Mouse (Mus musculus) limb, embryonic 15.5 days (tissue): ENCODE results near the gene Smyd3. TPM values are rescaled to one million over a fixed set of nuclear protein-coding genes. Genes with fewer than 3 reads are reported as not detected.
"Not testable (repeated sequence)": the region's sequence is repeated elsewhere in the genome, so short reads cannot be mapped to it uniquely, and the experiment has no call there.

Source experiments
- ATAC-seq: fragments of 200-750 bp; cut with Nextera tagmentation; 2 replicates; pipeline ENCODE4 v1.8.0; 2017; ENCODE audit warnings: low read depth, moderate TSS enrichment; ENCODE audit not compliant: insufficient number of reproducible peaks, low FRiP score, low TSS enrichment
- H3K27ac ChIP-seq: fragments of 300-500 bp; sonication (generic); 2 replicates; pipeline ENCODE4 v1.5.1; 2015; ENCODE audit warnings: moderate library complexity, mild to moderate bottlenecking, inconsistent platforms
- H3K27me3 ChIP-seq: fragments of 300-500 bp; sonication (generic); 2 replicates; pipeline ENCODE4 v1.6.1; 2015; ENCODE audit warnings: inconsistent platforms
- H3K36me3 ChIP-seq: fragments of 300-500 bp; sonication (generic); 2 replicates; pipeline ENCODE4 v1.6.1; 2015; ENCODE audit warnings: inconsistent platforms
- H3K4me1 ChIP-seq: fragments of 300-500 bp; sonication (generic); 2 replicates; pipeline ENCODE4 v1.6.1; 2015; ENCODE audit warnings: inconsistent platforms
- H3K4me2 ChIP-seq: fragments of 300-500 bp; sonication (generic); 2 replicates; pipeline ENCODE4 v1.6.1; 2015; ENCODE audit warnings: mild to moderate bottlenecking, inconsistent platforms
- H3K4me3 ChIP-seq: fragments of 300-500 bp; sonication (generic); 2 replicates; pipeline ENCODE4 v1.5.1; 2015; ENCODE audit warnings: mild to moderate bottlenecking, inconsistent platforms
- H3K9ac ChIP-seq: fragments of 300-500 bp; sonication (generic); 2 replicates; pipeline ENCODE4 v1.6.1; 2015; ENCODE audit warnings: inconsistent platforms
- H3K9me3 ChIP-seq: fragments of 300-500 bp; sonication (generic); 2 replicates; pipeline ENCODE4 v1.6.1; 2016; ENCODE audit warnings: inconsistent platforms
- WGBS: fragments of 180-500 bp; shearing (Covaris S2); methylation state at CpG from one replicate; pipeline ENCODE4 v1.1.7; 2015; 5-methylcytosine and 5-hydroxymethylcytosine counted together
- polyA plus RNA-seq: library from polyadenylated mRNA; unstranded; fragments of >200 nt; fragmentation: Nextera tagmentation; extraction: Ambion mirVana; gene quantifications from 2 replicates; pipeline ENCODE4 v1.2.1, GENCODE M21; 2015

The Smyd3 gene
- polyA plus RNA-seq, 1 experiment from 2014 or later = 19.2 TPM

- WGBS = 51% methylated on average over 5 of the region's 5 CpGs
- Histone ChIP-seq H3K36me3 (no peaks in the 10 kb centered on the region), H3K4me2 (no peak overlapping the region), H3K4me1 (no peaks in the 10 kb centered on the region), H3K9ac (no peak overlapping the region), H3K9me3 (no peaks in the 10 kb centered on the region), H3K27me3 (no peaks in the 10 kb centered on the region), H3K4me3 (no peak overlapping the region), H3K27ac (no peak overlapping the region)
- no peak for ATAC-seq
These were observed 204.2 kb downstream of the Smyd3 start for GRCm38 (mm10) chr1:179313618-179314017.

DNA sequence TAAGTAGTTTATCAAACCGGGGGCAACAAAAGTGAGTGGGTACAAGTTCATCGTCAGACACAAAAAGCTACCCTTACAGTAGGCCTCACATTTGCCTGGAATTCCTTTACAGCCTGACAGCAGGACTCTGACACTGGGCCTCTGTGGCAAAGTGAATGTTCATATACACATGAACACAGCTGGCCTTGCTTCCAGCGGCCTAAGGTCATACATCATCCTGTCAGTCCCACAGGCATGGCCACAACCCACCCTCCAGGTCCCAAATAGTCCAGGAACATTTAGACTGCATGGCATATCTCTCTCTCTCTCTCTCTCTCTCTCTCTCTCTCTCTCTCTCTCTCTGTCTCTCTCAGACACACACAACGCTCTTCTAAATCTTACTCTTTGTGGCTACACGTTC lies 208.4 kb downstream of the Smyd3 start:
- no peak overlapping the region for H3K4me2 ChIP-seq
- H3K4me3 ChIP-seq = no peak overlapping the region
- H3K9ac ChIP-seq = no peak overlapping the region
- WGBS = 53% methylated on average over 5 of the region's 5 CpGs
- H3K4me1 ChIP-seq = no peaks in the 10 kb centered on the region
- no peaks in the 10 kb centered on the region for H3K27me3 ChIP-seq
- H3K36me3 ChIP-seq = no peaks in the 10 kb centered on the region
- ATAC-seq = no peak
- no peaks in the 10 kb centered on the region for H3K9me3 ChIP-seq
- H3K27ac ChIP-seq = no peak overlapping the region

DNA sequence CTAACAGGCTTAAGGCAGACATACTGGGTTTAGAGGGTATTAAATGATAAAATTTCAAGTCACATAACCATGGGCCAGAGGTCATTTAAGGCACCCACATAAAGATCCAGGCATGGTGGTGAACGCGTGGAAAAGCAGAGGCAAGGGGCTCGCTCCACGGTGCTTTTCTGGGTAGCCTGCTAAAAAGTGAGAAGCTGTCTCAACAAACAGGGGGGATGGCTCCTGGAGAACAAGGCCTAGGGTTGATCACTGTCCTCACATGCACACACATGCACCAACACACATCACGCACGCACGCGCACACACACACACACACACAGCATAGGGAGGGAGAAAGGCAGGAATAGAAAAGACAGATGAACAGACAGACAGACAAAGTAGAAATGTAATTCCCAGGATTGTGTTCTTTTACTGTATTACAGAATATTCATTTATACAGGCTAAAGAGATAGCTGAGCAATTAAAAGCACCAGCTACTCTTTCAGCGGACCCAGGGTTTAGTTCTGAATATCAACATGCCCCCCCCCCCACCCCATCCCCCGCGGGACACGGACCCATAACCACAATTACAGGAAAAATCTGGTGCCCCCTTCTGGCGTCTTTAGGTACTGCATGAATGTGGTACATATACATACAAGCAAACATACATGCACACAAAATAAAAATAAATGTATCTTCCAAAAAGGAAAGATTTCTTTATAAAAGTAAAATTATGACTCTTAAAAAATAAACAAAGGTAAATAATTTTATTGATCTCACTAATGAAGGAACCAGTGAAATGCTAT lies 215.2 kb downstream of the Smyd3 start:
- Histone ChIP-seq H3K27ac (no peak overlapping the region), H3K36me3 (no peaks in the 10 kb centered on the region), H3K4me2 (no peak overlapping the region), H3K4me1 (no peaks in the 10 kb centered on the region), H3K9me3 (no peaks in the 10 kb centered on the region), H3K4me3 (no peak overlapping the region), H3K27me3 (no peaks in the 10 kb centered on the region), H3K9ac (no peak overlapping the region)
- no peak for ATAC-seq
- WGBS = 87% methylated on average over 13 of the region's 13 CpGs

GRCm38 (mm10) chr1:179295626-179296025 lies 222.2 kb downstream of the Smyd3 start:
- H3K9me3 ChIP-seq = no peaks in the 10 kb centered on the region
- H3K27me3 ChIP-seq = no peaks in the 10 kb centered on the region
- no peak overlapping the region for H3K9ac ChIP-seq
- no peak for ATAC-seq
- no peak overlapping the region for H3K4me3 ChIP-seq
- H3K4me1 ChIP-seq = no peaks in the 10 kb centered on the region
- H3K4me2 ChIP-seq = no peak overlapping the region
- H3K27ac ChIP-seq = no peak overlapping the region
- no peaks in the 10 kb centered on the region for H3K36me3 ChIP-seq
- WGBS = 37% methylated on average over 6 of the region's 6 CpGs

DNA sequence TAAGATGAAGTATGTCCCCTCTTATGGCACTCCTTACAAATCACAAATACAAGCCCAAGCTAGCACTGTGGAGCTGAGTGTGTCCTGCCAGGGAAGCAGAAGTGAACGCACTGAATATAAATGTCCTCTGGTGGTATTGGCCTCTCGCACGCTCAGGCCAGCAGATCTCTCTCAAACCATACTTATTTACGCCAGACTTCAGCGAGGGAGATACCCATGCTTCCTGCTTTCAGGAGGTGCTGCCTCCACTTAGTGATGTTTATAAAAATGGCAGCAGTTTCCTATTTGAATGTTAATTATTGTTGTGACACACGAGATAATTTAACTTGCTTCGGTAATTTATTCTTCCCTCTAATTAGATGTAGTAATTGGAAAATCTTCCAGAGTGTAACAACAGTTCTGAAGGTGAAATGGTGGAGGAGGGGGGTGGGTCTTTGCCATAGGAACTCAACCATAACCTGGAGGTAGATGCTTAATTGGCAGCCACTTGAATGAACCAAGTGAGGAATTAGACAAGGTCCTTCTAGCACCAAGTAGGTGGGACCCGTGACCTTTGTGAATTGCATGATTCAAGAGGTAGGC lies 224.0 kb downstream of the Smyd3 start:
- H3K27me3 ChIP-seq = no peaks in the 10 kb centered on the region
- WGBS = 81% methylated on average over 8 of the region's 8 CpGs
- H3K4me1 ChIP-seq = no peaks in the 10 kb centered on the region
- no peak overlapping the region for H3K27ac ChIP-seq
- no peaks in the 10 kb centered on the region for H3K9me3 ChIP-seq
- H3K4me3 ChIP-seq = no peak overlapping the region
- no peak overlapping the region for H3K9ac ChIP-seq
- ATAC-seq = no peak
- no peaks in the 10 kb centered on the region for H3K36me3 ChIP-seq
- H3K4me2 ChIP-seq = no peak overlapping the region

- H3K4me1 ChIP-seq, H3K36me3 ChIP-seq, H3K9me3 ChIP-seq, H3K4me3 ChIP-seq, H3K9ac ChIP-seq, H3K27ac ChIP-seq, ATAC-seq, H3K4me2 ChIP-seq, H3K27me3 ChIP-seq: not testable (repeated sequence)
- WGBS = 87% methylated on average over 6 of the region's 6 CpGs
These were observed 227.7 kb downstream of the Smyd3 start for GRCm38 (mm10) chr1:179290181-179290580.

GRCm38 (mm10) chr1:179289744-179290143 lies 228.1 kb downstream of the Smyd3 start:
- no peaks in the 10 kb centered on the region for H3K4me1 ChIP-seq
- ATAC-seq = no peak
- no peak overlapping the region for H3K4me3 ChIP-seq
- no peaks in the 10 kb centered on the region for H3K36me3 ChIP-seq
- no peaks in the 10 kb centered on the region for H3K9me3 ChIP-seq
- H3K27ac ChIP-seq = no peak overlapping the region
- no peaks in the 10 kb centered on the region for H3K27me3 ChIP-seq
- H3K9ac ChIP-seq = no peak overlapping the region
- H3K4me2 ChIP-seq = no peak overlapping the region
- 77% methylated on average over 3 of the region's 3 CpGs for WGBS

DNA sequence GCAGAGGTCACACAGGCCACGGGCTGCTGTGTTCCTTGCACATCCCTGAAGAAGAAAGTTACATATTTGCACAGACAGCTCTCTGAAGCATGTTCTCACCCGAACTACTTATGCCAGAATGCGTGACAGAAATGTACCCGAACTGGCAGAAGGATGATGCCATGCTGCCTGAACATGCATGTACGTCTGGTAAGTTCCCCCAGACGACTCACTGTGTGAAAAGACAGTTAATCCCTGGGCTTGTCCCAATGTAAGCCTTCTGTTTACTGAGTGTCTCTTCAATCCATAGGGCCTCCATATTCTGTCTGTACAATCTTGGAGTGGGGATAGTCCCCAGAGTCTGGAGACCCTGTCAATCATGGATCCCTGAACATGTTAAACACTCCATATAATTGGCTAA lies 231.1 kb downstream of the Smyd3 start:
- Histone ChIP-seq H3K27me3 (no peaks in the 10 kb centered on the region), H3K4me3 (no peak overlapping the region), H3K4me2 (no peak overlapping the region), H3K4me1 (peaks cover 2% of the 10 kb centered on the region; the same call in 1 of the 2 replicates), H3K9me3 (no peaks in the 10 kb centered on the region), H3K27ac (no peak overlapping the region), H3K9ac (no peak overlapping the region), H3K36me3 (no peaks in the 10 kb centered on the region)
- 84% methylated on average over 6 of the region's 6 CpGs for WGBS
- no peak for ATAC-seq

DNA sequence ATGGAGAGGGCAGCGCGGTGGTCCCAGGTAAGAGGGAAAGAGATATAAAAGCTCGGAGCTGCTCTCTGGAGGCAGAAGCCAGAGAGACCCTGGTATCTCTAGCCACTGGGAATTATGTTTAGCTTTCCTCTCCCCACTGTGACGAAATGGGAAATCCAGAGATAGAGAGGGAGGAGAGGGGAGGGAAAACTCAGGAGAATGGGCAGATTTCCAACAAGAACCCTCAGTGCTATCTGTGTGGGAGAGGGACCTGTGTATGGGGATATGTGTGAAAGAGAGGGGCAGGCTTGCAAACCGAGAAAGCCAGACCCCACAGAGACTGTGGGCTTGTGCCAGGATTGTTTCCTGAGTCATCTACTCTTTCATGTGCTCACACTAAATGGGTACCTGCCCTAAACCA lies 235.0 kb downstream of the Smyd3 start:
- Histone ChIP-seq H3K4me1 (peaks cover 2% of the 10 kb centered on the region; the same call in 1 of the 2 replicates), H3K4me2 (no peak overlapping the region), H3K9me3 (no peaks in the 10 kb centered on the region), H3K4me3 (no peak overlapping the region), H3K27ac (no peak overlapping the region), H3K9ac (no peak overlapping the region), H3K36me3 (no peaks in the 10 kb centered on the region), H3K27me3 (no peaks in the 10 kb centered on the region)
- 77% methylated on average over 5 of the region's 5 CpGs for WGBS
- ATAC-seq = no peak

DNA sequence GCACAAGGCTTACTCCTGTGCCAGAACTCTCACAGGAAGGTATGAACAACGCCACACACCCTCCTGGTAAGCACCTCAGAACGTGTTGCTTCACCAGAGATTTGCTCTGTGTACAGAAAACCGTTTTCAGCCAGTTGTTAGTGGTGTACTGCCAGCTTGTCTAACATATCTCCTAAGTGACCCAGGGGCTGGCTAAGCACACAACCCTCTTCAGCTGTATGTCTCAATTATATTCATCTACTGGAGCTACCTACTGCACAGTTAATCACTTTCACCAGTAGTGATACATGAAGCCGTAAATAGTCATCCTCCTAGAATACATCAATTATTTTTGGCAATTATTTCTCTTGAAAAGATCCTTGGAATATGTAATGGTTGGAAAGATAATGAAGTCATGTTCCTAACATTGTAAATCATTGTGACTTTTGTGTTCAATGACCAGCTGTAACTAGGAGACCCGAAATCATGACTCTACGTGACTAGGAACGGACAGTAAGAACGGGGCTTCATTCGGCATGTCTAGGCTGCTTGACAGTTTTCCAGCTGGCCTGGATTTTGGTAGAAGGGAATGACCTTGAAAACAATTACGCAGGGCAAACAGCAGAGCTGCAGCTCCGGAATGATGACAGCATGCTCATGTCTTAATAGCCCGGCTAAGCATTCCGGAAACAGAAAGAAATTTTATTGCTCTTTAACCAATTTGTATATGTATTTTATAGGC lies 236.3 kb downstream of the Smyd3 start:
- WGBS = 62% methylated on average over 13 of the region's 13 CpGs
- H3K9me3 ChIP-seq = no peaks in the 10 kb centered on the region
- no peak overlapping the region for H3K4me2 ChIP-seq
- H3K4me1 ChIP-seq = peaks cover 2% of the 10 kb centered on the region; the same call in 1 of the 2 replicates
- no peaks in the 10 kb centered on the region for H3K36me3 ChIP-seq
- no peak for ATAC-seq
- no peak overlapping the region for H3K4me3 ChIP-seq
- H3K27me3 ChIP-seq = no peaks in the 10 kb centered on the region
- H3K9ac ChIP-seq = no peak overlapping the region
- no peak overlapping the region for H3K27ac ChIP-seq

DNA sequence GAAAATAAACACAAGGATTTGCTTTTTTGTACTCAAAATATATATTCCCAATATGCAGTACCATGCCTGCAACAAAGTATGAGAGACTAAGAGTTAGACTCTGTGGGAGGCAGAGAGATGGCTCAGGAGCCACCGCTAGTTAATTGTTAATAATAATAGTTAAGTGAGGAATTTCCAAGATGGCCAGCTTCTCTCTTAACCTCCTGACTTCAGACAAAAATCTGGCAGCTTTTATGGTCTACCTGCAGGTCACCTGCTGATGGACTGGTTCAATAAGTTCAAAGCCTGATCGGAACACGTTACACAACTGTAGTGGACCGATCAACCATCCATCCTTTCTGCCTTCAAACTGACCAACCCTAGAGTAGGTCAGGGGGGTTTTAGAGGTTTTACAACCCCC lies 238.7 kb downstream of the Smyd3 start:
- Histone ChIP-seq H3K27me3 (no peaks in the 10 kb centered on the region), H3K4me2 (no peak overlapping the region), H3K9me3 (no peaks in the 10 kb centered on the region), H3K4me1 (peaks cover 2% of the 10 kb centered on the region; the same call in 1 of the 2 replicates), H3K27ac (no peak overlapping the region), H3K4me3 (no peak overlapping the region), H3K36me3 (no peaks in the 10 kb centered on the region), H3K9ac (no peak overlapping the region)
- 96% methylated on average over 4 of the region's 4 CpGs for WGBS
- ATAC-seq = no peak

DNA sequence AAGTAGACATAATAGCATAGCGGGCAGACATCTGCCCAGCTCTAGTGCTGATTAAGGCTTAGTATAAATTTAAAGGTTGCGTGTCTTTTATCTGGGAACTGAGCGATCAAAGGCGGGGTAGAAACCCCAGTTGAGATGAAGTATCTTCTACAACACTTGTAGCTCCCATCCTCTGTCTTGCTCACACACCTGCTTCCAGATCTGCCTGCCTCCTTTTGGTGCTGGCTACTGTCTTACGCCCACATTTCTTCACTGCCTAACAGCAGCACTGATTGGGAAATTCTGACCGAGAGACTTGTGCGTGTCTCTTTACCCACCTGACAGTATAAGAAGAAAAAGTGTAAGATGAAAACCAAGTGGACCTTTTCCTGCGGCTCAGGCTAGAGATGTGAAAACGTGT lies 240.5 kb downstream of the Smyd3 start:
- Histone ChIP-seq H3K4me2 (no peak overlapping the region), H3K36me3 (no peaks in the 10 kb centered on the region), H3K4me3 (no peak overlapping the region), H3K9ac (no peak overlapping the region), H3K27ac (no peak overlapping the region), H3K9me3 (no peaks in the 10 kb centered on the region), H3K4me1 (peaks cover 2% of the 10 kb centered on the region; the same call in 1 of the 2 replicates), H3K27me3 (no peaks in the 10 kb centered on the region)
- ATAC-seq = no peak
- 93% methylated on average over 9 of the region's 9 CpGs for WGBS
